Mouse (Mus musculus) 3134 (cell line): ENCODE measurements around the gene Bcar3.

Experiments used
- DNase-seq: peaks from one replicate; pipeline ENCODE4 v3.0.0-alpha.2; 2011; ENCODE audit warnings: low spot score; ENCODE audit not compliant: insufficient read length; ENCODE audit errors: extremely low read depth

Bcar3 gene

DNA sequence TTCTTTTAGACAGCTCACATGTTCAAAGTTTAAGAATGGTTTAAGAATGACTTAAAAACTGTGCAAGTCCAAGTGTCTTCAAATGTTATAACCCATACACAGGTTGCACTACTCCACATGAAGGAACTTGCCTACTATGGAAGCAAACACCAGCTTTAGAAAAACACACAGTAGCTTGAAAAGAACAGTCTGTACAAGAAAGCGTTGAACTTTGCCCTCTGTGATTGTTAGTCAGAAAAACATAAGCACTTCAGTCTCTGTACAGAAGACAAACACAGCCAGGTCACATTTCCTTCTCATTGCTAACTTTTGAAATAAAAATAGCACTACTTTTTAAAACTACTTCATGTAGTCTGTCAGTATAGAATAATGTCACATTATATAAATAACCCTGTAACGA, 244.9 kb downstream of the Bcar3 start:
- no peak for DNase-seq

DNA sequence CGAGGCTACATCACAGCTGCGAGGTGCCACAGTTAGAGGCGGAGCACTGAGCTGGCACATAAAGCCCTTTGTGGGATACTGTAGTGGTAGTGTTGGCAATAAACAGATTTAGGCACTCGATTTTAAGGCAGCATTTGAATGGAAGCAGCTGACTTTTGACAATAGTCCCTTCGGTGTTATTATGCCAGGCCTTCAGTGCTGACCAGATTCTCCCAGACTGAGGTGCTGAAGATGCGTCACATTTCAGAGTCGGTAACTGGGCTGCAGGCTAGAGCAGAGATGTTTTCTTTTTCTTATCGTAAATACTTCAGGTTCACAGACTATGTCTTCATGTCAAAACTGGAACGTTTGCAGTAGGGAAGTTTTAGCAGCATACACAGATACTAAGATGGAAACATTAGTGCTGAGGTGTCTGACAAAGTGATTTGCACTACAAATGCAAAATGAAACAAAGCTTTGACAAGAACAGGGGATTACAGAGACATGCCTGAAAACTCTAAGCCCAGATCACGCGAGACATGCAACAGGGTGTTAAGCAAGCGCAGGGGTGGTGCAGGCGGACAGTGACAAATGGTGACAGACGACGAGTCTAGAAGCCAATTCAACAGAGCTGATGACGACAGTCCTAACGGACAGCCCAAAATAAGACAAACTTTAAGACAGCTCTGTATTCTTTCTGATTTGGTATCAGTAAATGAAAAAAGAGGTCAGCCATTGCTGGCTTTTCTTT, 246.2 kb downstream of the Bcar3 start:
- no peak for DNase-seq

DNA sequence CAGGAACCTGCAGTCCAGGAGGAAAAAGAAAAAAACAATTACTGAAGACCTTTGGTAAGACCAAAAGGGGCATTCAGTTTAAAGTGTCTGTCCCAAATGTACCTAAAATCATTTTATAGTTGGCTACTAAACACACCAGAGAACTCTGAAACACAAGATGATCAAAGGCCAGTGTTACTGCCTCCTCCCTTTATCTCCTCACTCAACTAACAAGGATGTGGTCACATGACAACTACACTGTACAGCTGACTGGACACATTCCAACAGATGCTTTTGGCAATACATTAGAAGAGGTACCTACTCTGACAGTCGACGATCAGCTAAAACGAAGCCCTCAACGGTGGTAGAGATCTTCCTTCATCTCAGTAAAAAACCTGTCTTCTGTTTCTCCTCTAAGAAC, 247.0 kb downstream of the Bcar3 start:
- no peak for DNase-seq

DNA sequence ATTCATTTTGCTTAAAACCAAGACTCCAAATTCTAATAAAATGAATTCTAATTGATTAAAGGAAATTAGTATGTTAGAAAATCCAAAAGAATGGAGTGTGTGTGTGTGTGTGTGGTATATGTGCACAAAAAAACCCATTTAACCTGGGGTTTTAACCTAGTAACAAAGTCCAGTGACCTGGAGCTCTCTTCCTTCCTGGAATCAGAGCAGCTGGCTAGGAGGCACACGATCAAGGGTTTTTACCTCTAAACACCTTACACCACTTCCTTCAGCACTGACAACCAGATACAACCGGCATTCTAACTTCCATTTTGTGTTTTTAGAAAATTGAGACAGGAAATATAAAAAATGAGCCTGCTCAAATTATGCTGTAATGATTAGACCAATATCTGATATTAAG, 251.4 kb downstream of the Bcar3 start:
- no peak for DNase-seq

DNA sequence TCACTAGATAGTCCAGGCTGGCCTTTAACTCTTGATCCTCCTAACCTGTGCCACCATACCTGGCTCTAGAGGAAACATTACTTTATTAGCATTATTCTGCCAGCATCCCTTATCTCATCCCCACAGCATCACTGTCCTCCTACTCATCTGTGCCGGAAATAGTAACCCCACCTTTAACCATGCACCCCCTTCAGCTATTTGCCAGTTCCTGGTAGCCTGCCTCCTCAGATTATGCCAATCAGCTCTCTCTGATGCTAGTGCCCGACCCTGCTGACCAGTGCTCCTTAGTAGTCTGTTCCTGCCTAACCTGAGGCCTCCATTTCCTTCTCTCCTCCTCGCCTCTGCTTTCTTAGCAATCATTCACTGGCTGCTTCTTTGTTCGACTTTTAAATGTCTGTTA, 253.5 kb downstream of the Bcar3 start:
- no peak for DNase-seq

DNA sequence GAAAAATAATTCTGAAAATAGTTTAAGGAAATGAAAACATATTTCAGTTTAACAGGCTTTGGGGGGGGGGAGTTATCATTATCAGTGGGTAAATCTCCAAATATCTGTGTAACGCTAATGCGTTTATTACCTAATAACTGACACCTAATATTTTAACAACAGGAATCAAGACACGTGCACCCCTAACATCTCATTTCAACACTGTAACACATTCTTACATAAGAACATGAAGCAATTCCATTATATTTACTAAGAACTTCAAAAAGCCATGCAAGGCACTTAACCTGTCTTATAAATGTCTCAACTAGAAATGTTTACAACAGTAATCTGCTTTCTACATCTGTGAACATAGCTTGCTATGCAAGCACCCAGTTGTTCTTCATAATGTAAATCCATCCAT, 257.2 kb downstream of the Bcar3 start:
- DNase-seq: no peak

DNA sequence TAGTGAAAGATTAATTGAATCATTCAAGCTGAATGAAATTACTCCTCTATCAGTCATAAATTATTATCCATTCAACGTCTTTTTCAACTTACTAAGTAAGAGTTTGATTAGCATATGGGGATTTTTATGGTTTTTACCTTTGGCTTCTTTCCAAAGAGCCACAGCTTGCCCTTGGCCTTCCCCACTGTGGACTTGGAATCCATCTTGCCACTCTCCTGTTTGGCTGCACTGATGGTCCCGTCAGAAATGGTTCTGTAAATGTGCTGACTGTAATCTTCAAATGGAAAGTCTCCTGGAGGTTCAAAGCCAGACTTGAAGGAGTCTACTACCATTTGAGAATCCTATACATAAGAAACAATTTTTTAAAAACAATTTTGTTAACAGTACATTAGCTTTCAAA, 263.8 kb downstream of the Bcar3 start:
- no peak for DNase-seq

DNA sequence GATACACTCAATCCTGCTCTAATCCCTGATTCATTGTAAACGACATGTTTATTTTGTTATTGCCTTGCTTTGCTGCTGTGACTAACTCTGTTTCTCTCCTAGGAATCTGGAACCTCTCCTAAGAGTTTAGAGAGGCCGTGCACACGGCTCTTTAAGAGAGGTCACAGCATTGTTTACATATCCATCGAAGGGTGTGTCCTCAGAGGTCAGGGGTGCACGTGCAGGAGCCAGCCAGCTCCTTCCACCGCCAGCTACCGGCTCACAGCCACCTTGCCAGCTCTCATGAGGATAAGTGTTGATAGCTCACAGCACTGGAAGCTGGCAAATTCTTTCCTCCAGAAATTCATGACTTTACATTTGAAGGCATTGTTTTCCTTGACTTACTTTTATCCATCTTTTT, 271.3 kb downstream of the Bcar3 start:
- peak; percentile 8 for DNase-seq

DNA sequence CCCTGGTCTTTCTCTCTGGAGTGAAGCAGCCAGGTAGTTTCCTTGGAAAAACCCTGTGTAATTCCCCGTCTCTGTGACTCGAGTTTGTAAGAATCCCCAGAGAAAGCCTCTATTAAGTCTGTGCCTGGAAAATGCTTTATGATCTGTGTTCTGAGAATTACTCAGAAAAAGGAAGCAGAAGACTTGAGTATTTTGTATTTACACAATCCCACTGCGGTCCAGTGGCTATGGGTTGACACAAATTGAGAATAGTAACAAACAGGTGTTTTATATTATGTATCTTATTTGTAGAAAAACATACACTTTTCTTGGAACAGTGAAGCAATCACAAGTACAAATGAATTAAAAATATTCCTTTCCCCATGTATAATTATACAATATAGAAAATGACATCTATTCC, 272.2 kb downstream of the Bcar3 start:
- no peak for DNase-seq

DNA sequence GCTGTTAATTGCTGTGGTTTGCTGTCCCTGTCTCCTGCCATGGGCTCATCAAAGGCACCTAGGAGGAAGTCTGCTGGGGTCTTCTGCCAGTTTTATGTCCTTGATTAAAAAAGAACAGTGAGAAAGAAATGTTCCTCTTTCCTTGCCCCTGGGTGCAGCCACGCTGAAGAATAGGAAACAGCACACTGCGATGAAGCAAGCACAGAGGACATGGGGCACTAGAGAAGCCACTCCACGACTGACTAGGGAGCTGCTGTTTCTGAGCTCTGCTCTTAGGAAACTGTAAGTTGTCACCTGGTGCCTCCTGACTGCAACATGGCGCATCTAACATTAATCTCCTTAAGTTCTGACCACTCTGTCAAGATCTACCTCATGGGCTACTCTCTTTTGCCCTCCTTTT, 272.6 kb downstream of the Bcar3 start:
- DNase-seq: no peak

DNA sequence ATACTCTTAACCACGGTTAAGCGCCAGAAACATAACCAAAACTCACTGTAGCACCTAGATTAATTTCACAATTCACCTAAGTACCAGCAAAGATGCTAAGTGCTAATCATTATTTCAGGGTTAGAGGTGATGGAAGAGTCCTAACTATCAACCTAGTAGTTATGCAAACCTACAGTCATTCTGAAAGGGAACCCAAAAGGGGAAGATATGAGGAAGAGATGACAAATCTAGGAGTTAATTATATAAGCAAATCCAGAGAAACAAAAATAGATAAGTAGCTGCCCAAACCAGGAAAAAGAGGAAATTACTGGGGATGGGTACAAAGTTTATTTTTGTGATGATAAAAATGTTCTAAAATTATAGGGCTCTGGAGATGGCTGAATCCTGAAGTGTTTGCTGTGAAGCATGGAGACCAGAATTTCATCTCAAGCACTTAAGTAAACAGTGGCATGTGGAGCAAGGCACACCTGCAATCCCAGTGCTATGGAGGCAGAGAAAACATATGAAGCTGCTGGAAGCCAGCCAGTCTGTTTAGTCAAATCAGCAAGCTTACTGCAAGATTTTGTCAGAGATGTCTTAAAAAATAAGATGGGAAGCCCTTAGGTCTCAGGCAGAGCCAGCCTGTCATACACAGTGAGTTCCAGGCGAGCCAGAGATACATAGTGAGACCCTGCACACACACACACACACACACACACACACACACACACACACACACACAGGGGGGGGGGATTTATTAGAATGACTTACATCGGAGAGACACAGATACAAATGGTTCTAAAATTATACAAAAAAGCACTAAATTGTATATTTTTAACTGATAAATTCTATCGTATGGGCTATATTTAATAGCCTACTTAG, 279.7 kb downstream of the Bcar3 start:
- DNase-seq: no peak

DNA sequence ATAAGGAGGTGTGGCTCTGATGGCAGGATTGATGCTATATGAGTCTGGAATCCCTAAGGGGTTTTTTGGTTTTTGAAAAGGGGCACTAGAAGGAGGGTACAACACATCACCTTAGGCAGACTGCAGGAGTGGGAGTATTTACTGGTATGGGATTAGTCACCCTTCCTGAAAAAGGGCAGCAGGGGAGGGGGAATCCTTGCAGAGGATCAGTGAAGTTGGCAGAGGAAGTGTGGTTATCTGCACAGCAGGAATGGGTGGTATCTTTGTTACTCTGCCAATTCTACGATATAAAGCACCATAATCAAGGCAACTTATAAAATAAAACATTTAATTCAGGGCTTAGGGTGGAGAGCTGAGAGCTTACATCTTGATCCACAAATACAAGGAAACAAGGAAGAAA, 281.0 kb downstream of the Bcar3 start:
- no peak for DNase-seq

DNA sequence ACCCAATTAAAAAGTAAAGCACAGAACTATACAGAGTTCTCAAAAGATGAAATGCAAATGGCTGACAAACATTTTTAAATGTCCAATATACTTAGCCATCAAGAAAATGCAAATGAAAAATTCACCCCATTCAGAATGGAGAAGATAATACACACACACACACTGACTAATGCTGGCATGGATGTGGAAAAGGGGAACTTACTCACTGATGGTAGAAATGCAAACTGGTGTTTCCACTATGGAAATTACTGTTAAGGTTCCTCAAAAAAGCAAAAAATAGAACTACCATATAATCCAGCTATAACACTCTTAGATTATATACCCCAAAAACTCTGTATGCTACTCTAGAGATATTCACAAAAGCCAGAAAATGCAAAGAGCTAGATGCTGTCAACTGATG, 283.4 kb downstream of the Bcar3 start:
- DNase-seq: no peak
